Mouse (Mus musculus) layer of hippocampus, adult 11-12 months (tissue): Measurements from ENCODE around the gene Zfp446.
A peak's percentile ranks its signal among the peaks of the same experiment; 100 is the strongest.
"Not testable (repeated sequence)": the region's sequence is repeated elsewhere in the genome, so short reads cannot be mapped to it uniquely, and the experiment has no call there.

Source experiments
- DNase-seq: peaks from one replicate; pipeline ENCODE4 v3.0.0; 2022; ENCODE audit warnings: low spot score

The Zfp446 gene

DNA sequence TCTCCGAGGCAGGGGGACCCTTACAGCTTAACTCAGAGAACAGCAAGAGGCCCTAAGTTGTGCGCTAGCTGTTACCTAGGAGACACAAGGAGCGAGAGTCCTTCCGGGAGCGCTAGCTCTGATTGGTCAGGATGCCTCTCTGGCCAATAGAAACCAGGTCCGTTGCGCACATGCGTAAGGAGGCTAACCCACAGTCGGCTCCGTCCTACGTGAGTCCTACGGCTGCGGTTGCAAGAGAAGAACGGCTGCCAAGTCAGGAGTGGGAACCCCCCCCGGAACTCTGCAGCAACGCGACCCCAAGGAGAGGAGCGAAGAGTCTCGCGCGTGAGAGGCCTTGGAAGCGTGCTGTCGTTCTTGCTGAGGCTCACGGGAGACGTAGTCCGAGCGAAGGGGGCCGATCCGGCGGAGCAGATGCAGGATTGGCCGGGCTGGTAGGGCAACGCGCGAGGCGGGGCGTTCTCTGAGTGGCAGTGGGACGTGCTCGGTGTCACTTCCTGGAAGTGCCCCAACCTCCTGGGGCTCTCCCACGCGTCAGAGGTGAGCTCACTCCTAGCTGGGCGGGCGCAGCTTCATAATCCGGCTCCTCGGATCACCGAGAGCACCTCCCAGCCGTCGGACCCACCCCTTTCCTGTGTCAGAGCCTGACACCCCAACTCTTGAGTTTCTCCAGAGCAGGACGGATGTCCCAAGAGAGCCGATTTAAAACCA, at the start of gene Zfp446:
Gene Zfp446, plus strand, starts transcription at position 167 of the 708 bp plus-strand sequence.
- DNase-seq, result peak; percentile 99

DNA sequence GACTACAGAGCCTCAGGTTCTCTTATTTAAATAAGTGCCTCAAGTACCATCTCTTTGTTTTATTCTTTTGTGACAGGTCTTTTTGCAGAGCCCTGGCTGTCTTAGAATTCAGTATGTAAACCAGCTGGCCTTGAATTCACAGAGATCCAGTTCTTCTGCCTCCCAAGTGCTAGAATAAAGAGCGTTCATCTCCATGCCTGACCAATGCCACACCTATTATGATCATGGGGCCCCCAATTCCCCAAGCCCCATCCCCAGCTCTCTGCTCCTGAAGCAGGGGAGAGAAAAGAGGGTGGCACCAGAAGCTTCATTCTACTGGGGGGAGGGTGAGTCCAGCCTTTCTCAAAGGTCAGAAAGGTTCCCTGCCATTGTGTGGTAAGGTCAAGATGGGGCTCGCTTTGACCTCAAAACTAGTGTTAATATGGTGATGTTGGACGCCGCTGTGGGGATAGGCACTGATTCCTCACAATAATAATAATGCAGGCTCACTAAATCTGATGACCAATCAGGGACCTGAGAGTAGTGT, 44.0 kb upstream of the Zfp446 start:
- DNase-seq, result no peak

DNA sequence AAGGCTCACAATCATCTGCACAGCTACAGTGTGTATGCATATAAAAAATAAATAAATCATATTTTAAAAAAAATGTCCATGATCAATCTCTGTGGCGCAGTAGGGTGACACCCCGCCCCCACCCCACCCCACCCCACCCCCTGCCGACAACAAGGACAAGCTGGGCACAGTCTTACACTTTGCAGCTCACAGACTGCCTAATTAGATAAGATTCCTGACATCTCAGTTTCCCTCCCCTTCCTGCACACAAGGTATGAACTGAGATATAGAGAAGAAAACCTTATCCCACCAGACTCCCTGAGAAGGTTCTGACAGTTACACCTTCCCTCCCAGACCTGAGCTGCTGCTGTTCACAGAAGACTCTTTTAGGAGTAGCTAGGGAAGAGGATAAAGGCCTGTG, 42.8 kb upstream of the Zfp446 start:
- DNase-seq, result no peak

DNA sequence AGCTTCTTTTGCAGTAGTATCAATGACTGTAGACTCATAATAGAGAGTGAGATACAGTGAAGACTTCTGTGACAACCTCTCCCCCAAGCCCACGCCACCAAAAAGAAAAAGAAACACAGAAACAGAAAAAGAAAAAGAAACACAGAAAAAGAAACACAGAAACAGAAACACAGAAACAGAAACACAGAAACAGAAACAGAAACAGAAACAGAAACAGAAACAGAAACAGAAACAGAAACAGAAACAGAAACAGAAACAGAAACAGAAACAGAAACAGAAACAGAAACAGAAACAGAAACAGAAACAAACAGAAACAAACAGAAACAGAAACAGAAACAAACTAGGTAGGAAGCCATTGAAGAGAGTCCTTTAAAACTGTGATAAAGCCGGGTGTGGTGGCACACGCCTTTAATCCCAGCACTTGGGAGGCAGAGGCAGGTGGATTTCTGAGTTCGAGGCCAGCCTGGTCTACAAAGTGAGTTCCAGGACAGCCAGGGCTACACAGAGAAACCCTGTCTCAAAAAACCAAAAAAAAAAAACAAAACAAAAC, 40.3 kb upstream of the Zfp446 start:
- not testable (repeated sequence) for DNase-seq

DNA sequence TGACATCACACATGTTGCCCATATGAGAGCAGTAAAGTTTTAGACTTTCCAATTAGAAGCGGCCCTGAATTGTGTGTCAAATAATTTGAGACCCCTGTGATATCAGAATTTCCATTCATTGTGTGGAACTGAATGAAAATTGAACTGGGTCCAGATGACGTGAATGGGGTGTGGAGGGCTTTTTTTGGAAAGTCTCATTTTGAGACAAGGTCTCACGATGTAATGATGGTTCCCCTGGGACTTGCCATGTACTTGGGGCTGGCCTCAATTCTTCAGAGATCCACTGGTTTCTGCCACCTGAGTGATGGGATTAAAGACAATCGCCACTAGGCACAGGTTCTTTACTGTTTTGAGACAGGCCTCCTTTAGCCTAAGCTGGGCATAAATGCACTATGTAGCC, 37.0 kb upstream of the Zfp446 start:
- DNase-seq, result no peak

DNA sequence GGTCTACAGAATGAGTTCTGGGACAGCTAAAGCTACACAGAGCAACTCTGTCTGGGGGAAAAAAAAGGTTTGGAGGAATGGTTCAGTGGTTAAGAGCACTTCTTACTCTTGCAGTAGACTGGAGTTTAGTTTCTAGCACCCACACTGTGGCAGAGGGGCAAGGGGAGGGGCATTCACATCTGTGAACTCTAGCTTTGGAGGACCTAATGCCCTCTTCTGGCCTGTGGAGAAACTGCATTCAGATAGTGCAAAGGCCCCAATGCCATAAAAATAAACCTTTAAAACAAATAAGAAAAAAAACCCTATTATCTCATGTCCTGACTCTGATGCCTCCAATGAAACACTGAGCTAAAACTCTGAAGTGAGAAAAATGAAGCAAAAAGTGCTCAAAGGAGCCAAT, 34.2 kb upstream of the Zfp446 start:
- no peak for DNase-seq

DNA sequence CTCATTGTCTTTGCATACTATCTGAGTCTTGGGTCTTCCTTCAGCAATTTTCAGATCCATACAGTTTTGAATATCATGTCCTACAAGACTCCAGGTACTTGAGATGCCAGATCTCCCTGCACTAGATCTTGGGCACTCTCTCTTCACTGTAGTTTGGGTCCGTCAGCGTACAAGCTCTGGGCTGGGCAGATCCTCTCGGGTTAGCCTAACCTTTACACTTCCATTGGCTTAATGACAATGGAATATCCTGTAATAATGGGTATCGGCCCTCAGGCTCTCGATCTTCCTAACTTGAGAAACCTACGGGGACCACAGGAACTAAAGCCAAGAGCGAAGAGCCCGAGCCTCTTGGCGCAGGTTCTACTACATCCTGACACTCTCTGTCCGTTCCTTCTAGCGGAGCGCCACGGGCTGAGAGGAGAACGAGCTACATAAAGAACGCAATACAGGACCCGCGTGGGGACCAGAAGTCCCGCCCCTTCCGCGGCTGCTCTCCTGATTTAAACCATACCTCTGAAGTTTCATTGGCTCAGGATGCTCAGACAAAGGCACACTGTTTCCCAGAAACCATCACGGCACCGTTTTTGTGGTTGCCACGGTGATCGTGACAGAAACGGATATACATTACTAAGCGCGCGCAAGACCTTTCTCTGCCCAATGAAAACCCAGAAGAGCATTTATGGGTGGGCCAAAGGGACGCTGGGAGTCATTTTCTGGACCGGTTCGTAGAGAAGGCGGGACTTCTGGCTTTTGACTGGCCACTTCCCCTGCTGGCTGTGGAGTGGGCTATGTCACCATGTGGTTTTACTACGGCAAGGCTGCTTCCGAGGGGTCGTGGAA, 28.4 kb upstream of the Zfp446 start:
- peak; percentile 97 for DNase-seq

DNA sequence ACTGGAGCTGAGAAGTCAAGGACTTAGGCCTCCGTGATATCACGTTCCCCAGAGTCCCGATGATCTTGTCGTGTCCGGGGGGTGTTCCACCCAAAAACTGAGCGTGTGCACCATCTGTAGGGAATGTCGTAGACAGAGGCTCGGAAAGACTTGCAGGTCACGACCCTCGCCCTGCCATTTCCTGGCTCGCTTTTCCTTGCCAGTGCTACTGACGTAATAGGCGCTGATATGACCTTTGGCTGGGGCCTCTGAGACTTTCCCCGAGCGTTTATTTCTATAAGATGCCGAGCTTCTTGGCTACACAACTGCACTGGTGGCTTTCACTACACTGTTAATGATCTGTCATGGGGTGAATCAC, 27.8 kb upstream of the Zfp446 start:
- DNase-seq, result no peak

DNA sequence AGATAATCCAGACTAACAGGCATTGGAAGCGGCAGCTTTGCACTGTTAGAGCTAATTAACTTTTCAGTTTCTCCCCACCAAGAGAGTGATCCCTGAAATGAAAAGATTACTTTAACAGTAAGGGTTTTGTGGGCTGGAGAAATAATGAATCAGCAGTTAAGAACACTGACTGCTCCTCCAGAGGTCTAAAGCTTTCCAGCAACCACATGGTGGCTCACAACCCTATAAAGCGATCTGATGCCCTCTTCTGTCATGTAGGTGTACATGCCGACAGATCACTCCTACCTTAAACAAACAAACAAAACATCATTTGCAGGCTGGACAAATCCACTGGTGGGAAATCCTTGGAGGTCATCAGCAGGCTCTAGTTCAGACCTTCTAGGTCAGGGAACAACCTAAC, 22.8 kb upstream of the Zfp446 start:
- no peak for DNase-seq

DNA sequence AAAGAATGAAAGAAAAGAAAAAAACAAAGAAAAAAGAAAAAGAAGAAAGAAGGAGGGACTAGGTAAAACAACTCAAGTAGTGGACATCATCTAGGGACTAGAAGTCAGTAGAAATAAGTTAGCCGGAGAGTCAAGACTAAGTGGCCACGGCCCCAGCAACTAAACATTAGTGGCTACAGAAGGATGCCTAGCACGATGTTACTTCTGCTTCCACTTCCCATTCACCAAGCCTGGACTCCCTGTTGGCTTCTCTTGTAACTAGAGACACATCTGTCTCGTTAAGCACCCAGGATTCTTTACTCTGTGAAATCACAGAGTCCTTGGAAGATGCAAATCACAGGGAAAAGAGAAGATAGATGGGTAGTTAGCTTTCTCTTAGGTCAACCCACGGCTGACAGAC, 20.1 kb upstream of the Zfp446 start:
- no peak for DNase-seq

DNA sequence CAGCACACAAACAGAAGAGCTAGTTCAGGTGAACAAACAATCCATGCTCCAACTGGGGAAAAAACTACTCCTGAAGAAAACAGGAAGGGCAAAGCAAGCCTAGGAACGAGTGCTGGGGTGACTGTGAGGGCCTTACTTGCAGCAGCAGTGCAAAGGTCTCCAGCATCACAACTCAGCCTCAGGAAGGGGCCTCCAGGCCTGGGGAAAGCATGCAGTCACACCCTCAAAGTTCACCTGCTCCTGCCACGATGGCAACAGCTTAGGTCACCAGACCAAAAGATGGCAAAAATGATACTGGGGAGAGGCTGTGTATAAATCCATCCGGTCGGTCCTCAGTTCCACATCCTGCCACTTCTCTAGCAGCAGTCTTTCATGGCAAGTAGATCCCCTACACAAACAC, 18.7 kb upstream of the Zfp446 start:
- DNase-seq, result no peak

DNA sequence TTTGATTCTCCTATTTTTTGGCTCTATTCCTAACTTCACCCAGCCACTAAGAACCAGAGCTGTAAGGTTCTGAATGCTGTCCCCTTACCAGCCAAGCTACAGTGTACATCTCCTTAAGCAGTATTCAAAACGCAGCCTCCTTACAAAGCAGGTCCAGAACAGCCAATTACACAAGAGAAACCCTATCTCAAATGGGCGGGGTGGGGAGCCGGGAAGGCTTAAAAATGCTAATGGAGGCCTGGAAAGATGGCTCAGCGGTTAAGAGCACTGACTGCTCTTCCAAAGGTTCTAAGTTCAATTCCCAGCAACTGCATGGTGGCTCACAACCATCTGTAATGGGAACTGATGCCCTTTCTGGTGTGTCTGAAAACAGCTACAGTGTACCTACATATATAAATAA, 17.9 kb upstream of the Zfp446 start:
- no peak for DNase-seq

DNA sequence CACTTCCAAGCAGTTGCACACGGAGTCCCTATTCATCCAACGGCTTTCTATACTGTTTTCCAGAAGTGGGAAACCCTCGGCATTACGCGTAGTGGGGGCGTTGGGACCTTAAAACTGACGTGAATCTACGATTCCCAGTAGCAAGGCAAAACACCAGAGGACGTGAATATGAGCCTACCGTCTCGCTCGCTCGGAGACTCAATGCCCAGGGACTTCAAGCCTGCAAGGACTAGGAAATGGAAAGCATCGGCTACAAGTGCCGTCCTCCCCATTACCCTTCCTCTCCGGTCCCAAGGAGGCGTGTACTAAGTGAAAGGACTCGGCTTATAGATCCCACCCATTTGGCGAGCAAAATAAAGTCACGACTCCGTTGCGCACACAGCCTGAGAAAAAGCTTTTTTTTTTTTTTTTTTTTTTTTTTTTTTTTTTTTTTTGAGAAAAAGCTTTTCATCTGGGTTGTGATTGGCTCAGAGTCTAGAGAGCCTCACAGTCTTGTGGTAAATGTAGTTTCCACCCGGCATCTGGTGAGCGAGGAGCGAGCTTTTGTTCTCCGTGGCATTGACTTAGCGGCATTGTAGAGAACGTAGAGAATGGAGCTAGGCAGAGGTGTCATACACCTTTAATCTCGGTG, 16.0 kb upstream of the Zfp446 start:
- DNase-seq, result peak; percentile 58

DNA sequence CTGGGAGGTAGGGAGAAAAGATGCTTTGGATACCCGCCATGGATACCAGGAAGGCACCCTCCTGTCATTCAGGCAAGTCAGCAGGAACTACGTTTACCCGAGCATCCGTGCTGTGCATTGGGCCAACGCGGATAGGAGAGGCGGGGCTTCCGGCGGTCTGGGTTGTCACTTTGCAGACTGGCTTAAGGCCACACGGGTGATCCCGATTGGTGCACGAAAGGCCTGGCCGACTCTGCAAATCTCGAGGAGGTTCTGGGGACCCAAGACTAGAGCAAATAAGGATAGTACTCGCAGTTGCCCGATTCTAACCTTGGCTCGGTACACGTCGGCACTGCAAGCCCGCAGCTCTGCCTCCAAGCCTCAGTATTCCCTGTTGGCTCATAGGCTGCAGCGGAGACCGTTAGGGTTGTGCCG, 12.0 kb upstream of the Zfp446 start, which contains the start of gene Zfp324:
Gene Zfp324, plus strand, starts transcription at position 161 of the 414 bp plus-strand sequence.
- DNase-seq, result peak; percentile 94

DNA sequence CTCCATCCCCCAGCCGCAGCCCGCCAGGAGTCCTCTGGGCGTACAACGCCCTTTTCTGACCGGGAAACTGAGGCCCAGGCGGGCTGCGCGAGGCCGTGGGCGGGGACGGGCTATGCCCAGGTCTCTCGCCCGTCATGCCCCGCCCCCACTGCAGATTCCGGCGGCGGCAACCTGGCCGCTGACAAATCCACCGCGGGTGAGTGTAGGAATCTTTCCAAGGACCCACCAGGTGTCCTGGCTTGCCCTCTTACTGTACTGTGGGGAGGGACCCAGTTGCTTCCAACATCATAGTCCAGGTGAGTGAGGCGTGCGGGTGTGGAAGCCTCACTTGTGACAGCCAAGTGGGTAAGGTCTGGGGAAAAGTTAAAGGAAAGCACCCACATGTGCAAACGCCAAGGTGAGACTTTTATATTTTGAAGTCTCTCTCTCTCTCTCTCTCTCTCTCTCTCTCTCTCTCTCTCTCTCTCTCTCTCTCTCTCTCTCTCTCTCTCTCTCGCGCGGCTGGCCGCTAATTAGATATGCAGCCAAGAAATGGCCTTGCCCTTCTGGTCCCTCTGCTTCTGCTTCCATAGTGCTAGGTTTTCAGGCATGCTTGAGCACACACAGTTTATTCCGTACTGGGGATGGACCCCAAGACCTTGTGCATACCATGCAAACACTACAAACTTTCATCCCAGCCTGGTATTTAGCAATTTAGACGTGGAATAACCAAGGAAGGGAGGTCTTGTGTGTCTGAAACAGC, 11.4 kb upstream of the Zfp446 start:
- DNase-seq, result peak; percentile 53

DNA sequence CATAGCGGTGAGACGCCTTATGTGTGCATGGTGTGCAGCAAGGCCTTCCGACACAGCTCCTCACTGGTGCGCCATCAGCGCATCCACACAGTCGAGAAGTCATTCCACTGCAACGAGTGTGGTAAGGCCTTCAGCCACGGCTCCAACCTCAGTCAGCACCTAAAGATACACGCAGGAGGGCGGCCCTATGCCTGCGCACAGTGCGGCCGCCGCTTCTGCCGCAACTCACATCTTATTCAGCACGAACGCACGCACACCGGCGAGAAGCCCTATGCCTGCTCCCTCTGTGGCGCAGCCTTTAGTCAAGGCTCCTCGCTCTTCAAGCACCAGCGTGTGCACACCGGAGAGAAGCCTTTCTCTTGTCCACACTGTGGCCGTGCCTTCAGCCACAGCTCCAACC, 6.7 kb upstream of the Zfp446 start:
- DNase-seq, result no peak

DNA sequence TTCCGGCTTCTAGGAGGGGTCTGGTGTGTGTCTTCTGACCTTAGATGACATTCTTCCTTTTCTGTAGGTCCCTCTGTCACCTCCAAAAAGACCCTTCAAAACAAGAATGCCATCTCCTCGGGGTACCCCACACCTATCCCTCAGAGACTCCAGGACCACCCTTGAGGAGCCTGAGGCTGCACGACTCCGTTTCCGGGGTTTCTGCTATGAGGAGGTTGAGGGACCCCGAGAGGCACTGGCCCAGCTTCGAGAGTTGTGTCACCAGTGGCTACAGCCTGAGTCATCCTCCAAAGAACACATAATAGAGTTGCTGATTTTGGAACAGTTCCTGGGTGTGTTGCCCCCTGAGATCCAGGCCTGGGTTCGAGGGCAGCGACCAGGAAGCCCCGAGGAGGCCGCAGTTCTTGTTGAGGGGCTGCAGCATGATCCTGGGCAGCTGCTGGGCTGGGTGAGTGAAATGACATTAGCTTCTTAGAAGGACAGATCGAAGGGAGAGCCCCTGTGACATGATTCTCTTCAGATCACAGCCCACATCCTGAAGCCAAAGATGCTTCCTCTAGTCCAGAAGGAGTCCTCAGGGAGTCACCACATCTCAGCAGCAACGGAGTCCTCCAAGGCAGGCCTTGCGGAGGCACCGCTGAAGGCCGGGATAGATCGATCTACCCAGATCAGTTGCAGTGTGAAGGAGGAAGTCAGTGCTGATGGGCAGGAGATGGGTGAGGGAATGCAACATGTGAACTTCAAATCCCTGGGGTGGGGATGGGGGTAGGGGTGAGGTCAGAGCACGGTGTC, 1.5 kb downstream of the Zfp446 start:
- no peak for DNase-seq

DNA sequence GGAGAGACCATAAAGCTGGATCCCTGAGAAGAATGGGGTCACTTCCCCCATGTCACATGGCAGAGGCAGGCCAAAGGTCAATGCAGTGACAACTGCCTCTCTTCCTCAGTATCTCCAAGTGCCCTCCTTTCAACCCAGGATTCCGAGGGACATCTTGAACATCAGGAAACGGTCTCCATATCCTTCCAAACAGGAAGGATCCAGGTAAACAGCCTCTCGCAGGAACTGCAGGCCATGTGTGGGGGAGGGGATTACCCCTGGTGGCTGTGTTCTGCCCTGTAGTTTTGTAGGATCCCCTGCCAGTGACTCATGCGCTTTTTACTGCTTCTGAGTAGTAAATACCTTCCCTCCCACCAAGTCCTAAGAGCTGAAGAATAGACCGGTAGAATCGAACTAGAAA, 2.1 kb downstream of the Zfp446 start:
- no peak for DNase-seq

DNA sequence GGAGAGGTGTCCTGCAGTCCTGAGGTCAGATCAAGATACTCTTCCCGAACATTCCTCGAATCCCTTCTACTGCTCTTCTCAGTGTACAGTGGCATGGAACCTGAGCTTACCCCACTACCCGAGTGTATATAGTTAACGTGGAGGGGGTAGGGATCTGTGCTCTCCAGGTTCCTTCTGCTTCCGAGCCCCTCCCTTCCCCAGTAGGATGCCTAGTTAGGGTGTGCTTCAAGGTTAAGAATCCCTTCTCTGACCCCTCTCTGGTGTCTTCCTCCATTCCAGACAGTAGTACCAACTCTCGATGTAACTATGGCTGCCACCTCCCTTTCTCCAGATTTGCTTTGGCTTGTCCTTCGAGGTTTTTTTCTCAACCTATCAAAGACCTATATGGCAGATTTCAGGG, 2.6 kb downstream of the Zfp446 start:
- DNase-seq, result no peak

DNA sequence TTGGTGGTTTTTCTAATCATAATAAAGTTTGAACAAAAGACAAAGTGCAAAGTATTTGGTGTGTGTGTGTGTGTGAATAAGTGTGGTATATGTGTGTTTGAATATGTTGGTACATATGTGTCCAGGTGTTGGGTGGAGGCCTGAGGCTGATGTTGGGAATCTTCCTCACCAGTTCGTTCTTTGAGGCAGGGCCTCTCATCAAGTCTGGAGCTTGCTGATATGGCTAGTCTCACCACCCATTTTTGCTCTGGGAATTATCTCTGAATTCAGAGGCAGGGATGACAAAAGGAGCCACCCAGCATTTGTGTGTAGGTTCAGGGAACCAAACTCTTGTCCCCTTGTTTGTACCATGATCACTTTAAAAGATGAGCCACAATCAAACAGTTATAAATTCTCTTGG, 8.1 kb downstream of the Zfp446 start:
- DNase-seq, result no peak

DNA sequence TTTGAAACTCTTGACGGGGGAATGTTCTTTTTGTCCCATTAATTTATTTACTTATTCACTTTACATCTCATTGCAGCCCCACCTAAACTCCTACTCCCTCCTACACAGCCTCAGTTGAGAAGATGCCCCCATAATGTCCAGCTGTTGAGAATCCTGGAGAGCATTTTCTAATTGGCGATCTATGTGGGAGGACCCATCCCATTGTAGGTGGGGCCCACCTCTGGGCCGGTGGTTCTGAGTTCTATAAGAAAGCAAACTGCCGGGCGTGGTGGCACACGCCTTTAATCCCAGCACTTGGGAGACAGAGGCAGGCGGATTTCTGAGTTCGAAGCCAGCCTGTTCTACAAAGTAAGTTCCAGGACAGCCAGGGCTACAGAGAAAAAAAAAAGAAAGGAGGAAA, 9.3 kb downstream of the Zfp446 start:
- DNase-seq, result no peak
